Mouse (Mus musculus): ENCODE data around the gene Eya2. TPM values are rescaled to one million over a fixed set of nuclear protein-coding genes. Genes with fewer than 3 reads are reported as not detected.

Gene Eya2
- polyA plus RNA-seq, 1 experiment = 4.3 TPM

DNA sequence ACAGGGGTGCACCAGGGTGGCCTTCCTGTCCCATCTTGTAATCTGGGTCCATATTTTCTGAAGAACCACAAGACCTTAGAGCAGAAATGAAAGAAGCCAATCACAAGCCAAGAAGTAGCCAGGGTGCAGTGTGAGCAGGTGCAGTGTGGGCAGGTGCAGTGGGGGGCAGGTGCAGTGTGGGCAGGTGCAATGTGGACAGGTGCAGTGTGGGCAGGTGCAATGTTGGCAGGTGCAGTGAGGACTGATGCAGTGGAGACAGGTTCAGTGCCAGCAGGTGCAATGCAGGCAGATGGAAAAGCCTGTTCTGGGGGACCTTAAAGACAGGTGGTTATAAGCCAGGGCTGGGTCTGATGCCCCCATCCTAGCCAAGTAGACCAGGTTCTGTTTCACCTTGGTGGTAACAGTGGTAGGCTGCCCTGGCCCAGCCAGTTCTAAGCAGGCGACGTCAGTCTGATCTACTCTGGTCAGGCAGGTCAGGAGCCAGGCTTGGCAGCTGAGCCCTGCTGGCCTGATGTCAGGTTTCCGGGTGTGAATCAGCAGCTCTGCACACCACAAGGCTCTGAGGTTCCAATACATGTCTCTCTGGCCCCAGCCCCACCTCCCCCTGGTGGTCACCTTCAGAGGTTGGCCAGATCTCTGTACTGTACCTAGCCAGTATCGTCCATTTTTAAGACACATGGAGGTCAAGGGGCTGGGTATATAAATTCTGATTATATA lies 98.3 kb downstream of the Eya2 start:
- no peaks in the 10 kb centered on the region for H3K4me1 ChIP-seq (ENCODE audit: control insufficient read depth, insufficient read depth, low read length)
- no peak overlapping the region for H3K27ac ChIP-seq (ENCODE audit: insufficient read depth, low read length)
- H3K4me3 ChIP-seq (ENCODE audit: insufficient read depth, low read length) = no peak overlapping the region
- TF ChIP-seq POLR2A (IDR thresholded peaks at IDR 0.05; ENCODE audit: low read depth, low read length) = no peak
- TF ChIP-seq CTCF (IDR thresholded peaks at IDR 0.05; ENCODE audit: borderline replicate concordance, insufficient read depth, low read length) = no peak

DNA sequence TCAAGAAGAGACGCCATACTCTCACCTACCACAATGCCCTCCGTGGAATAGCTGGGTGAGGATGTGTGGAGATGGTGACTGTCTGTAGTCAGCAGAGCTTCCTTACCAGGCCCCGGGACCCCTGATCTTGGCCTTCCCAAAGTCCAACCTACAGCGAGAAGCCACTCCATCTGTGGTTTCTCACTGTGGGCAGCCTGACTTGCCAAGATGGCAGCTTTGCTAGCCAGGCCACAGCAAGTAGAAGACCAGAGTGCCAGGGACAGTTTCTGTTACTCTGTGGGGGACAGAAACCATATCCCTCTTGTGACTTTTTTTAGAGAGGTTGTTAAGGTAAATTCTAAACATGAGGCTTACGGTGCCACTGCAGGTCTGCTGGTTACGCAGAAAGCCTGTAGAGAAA lies 99.9 kb downstream of the Eya2 start:
- H3K4me1 ChIP-seq (ENCODE audit: control insufficient read depth, insufficient read depth, low read length) = no peaks in the 10 kb centered on the region
- TF ChIP-seq CTCF (IDR thresholded peaks at IDR 0.05; ENCODE audit: borderline replicate concordance, insufficient read depth, low read length) (no peak), POLR2A (IDR thresholded peaks at IDR 0.05; ENCODE audit: low read depth, low read length) (no peak)
- no peak overlapping the region for H3K4me3 ChIP-seq (ENCODE audit: insufficient read depth, low read length)
- no peak overlapping the region for H3K27ac ChIP-seq (ENCODE audit: insufficient read depth, low read length)

DNA sequence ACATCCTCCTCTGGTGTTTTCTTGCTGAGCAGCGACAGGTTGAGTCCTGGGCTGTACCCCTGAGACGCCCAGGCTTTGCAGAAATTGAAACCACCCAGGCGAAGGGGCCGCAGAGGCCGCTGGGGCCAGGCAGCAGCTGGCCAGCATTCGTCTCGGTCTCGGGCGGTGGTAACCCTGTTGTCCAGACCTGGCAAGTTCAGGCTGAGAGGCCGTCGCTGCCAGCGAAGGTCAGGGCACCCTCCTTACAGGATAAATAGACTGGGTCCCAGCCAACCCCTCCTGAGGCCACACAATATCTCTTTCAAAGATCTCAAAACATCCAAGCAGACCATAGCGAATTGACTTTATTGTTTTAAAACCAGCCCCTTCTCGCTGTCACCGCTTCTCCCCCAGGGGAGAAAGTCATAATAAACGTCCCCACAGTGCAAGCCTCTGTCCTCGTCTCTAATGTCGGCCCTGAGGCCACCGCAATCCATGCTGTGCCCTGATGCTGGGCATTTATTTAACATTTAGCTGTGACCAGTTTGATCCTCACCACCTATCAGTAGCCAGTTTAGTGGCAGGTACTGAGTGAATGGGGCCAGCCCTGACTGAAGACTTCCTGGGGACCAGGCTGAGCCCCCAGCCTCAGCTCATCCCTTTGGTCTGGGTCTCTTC lies 105.5 kb downstream of the Eya2 start:
- Histone ChIP-seq H3K4me1 (ENCODE audit: control insufficient read depth, insufficient read depth, low read length) (no peaks in the 10 kb centered on the region), H3K4me3 (ENCODE audit: insufficient read depth, low read length) (no peak overlapping the region), H3K27ac (ENCODE audit: insufficient read depth, low read length) (no peak overlapping the region)
- TF ChIP-seq POLR2A (IDR thresholded peaks at IDR 0.05; ENCODE audit: low read depth, low read length) (no peak), CTCF (IDR thresholded peaks at IDR 0.05; ENCODE audit: borderline replicate concordance, insufficient read depth, low read length) (no peak)

DNA sequence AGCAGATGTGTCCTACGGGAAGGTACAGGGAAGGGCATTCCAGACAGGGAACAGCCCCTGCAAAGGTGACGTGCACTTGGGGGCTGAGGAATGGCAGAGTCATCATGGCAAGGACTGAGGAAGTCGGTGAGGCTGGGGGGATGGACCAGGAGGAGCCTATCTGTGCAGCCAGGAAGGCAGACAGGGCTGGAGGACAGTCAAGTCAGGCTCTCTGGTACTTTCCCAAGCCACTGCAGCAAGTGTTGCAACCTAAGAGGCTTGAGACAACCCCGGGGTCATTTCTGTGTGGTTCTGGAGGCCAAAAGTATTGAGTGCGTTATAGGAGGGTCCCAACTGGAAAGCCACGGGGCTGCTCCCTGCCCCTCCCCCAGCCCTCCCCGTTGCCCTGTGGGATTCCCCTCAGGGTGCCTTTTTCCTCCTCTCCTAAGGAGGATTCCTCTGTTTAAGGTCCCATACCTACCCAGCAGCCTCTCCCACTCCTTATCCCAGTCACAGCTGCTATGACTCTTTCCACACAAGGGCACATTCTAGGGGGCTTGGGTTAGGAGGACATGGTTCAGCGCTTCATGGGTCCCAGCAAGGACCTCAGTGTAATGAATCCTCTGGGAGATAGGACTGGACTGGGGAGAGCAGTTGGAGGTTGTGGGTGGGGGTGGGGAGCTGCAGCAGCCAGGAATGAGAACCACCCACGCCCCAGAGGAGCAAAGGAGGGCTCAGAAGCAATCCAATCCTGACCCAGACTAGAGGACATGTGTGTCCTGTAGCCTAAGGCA lies 108.4 kb downstream of the Eya2 start:
- Histone ChIP-seq H3K4me3 (ENCODE audit: insufficient read depth, low read length) (no peak overlapping the region), H3K27ac (ENCODE audit: insufficient read depth, low read length) (no peak overlapping the region), H3K4me1 (ENCODE audit: control insufficient read depth, insufficient read depth, low read length) (no peaks in the 10 kb centered on the region)
- TF ChIP-seq POLR2A (IDR thresholded peaks at IDR 0.05; ENCODE audit: low read depth, low read length) = no peak
- TF ChIP-seq CTCF (IDR thresholded peaks at IDR 0.05; ENCODE audit: borderline replicate concordance, insufficient read depth, low read length) = no peak

DNA sequence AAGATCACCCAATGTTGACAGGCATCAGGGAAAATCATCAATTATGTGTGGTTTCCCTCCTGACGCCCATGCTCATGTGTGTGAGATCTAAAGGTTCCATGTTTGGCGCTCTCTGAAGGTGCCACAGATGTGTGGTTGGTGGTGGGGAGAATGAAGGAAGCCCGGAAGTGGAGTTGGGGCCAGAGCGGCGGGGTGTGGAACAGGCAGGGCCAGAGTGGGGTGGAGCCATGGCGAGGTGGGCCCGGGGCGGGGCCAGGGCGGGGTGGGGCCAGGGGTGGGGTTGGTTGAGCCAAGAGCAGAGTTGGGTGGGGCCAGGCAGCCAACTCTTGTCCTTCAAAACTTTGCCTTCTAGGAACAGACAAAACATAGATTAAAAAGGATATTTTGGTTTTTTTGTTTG lies 113.4 kb downstream of the Eya2 start:
- Histone ChIP-seq H3K4me3 (ENCODE audit: insufficient read depth, low read length) (no peak overlapping the region), H3K27ac (ENCODE audit: insufficient read depth, low read length) (no peak overlapping the region), H3K4me1 (ENCODE audit: control insufficient read depth, insufficient read depth, low read length) (no peaks in the 10 kb centered on the region)
- TF ChIP-seq CTCF (IDR thresholded peaks at IDR 0.05; ENCODE audit: borderline replicate concordance, insufficient read depth, low read length) (no peak), POLR2A (IDR thresholded peaks at IDR 0.05; ENCODE audit: low read depth, low read length) (no peak)

DNA sequence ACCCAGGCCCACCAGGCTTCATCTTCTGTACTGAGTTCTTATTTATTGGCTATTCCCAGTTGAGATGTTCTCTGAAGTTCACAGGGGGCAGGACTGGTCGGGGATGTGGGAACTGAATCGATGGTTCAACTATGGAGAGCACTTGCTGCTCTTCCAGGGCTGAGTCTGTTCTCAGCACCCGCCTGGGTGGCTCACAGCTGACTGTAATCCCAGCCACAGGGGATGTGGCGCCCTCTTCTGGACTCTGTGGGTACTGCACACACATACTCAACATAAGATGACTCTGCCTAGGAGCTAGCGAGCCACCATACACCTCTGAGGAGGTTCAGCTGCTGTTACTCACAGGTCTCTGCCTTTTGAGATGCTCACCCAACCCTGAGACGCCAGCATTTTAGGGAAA lies 121.9 kb downstream of the Eya2 start:
- TF ChIP-seq CTCF (IDR thresholded peaks at IDR 0.05; ENCODE audit: borderline replicate concordance, insufficient read depth, low read length) = no peak
- no peak overlapping the region for H3K27ac ChIP-seq (ENCODE audit: insufficient read depth, low read length)
- no peak overlapping the region for H3K4me3 ChIP-seq (ENCODE audit: insufficient read depth, low read length)
- H3K4me1 ChIP-seq (ENCODE audit: control insufficient read depth, insufficient read depth, low read length) = no peaks in the 10 kb centered on the region

DNA sequence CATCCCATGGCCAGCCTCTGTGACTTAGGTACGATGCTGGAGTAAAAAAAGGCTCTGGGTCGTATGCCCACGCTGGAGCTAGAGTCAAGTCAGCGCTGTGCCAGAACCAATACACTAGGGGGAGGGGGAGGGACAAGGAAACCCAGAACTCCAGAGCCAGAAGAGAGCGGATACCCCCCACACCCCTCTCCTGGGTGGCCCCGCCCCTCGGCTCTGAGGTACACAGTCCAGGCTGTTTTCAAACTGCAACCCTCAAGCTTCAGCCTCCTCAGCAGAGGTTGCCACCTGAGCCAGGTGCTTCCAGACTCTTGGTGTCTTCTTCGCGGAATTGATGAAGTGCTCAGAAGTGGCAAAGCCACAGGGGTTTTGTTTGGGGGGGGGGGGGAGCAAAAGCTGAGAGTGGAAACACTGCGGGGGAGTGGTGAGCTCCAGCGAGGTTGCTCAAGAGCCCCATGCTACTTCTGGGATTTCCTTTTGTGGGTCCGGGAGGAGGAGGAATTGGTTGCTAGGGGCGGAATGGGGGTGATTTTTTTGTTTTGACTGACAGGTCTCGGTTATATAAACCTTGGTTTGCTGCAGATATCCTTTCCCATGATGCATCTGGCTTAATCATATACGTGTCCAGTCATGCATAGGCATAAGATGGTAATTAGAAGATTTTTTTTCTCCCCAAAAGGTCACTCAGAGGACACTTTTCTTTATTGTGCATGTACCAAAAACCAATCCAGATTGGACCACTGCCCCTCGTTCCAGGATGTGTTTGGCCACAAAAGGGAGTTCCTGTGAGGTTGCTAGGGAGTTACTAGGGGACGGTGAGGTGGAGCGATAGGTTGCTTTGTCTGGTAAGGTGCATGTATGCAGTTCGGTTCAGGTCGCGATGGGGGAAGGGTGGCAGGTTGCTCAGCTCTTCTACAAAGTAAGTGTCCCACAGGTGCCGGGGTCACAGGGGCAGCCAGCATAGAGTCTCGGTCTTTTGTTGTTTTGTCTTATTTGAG lies 122.6 kb downstream of the Eya2 start:
- Histone ChIP-seq H3K4me1 (ENCODE audit: control insufficient read depth, insufficient read depth, low read length) (no peaks in the 10 kb centered on the region), H3K4me3 (ENCODE audit: insufficient read depth, low read length) (no peak overlapping the region)
- TF ChIP-seq POLR2A (IDR thresholded peaks at IDR 0.05; ENCODE audit: low read depth, low read length) = no peak
- TF ChIP-seq CTCF (IDR thresholded peaks at IDR 0.05; ENCODE audit: borderline replicate concordance, insufficient read depth, low read length) = no peak

DNA sequence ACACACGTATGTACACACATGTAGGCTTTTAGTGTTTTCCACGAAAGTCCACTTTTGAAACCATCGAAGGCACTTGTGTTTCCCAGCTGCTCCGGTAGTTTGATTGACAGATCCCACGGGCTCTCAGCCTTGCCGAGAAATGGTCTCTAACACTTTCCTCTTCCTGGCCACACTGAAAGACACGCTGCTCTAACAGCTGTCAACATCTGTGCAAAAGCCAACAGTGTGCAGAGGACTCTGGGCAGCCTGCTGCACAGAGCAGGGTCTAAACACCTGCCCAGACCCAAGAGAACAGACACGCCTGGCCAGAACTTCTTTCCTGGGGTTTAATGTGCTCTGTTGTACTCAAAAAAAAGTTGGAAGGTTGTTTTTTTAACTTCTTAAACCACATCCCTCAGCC lies 124.5 kb downstream of the Eya2 start:
- no peak overlapping the region for H3K27ac ChIP-seq (ENCODE audit: insufficient read depth, low read length)
- H3K4me1 ChIP-seq (ENCODE audit: control insufficient read depth, insufficient read depth, low read length) = no peaks in the 10 kb centered on the region
- TF ChIP-seq CTCF (IDR thresholded peaks at IDR 0.05; ENCODE audit: borderline replicate concordance, insufficient read depth, low read length) (no peak), POLR2A (IDR thresholded peaks at IDR 0.05; ENCODE audit: low read depth, low read length) (no peak)
- H3K4me3 ChIP-seq (ENCODE audit: insufficient read depth, low read length) = no peak overlapping the region

More for the DNA sequence above, 122.6 kb downstream of the Eya2 start:
- H3K27ac ChIP-seq (ENCODE audit: insufficient read depth, low read length) = no peak overlapping the region

DNA sequence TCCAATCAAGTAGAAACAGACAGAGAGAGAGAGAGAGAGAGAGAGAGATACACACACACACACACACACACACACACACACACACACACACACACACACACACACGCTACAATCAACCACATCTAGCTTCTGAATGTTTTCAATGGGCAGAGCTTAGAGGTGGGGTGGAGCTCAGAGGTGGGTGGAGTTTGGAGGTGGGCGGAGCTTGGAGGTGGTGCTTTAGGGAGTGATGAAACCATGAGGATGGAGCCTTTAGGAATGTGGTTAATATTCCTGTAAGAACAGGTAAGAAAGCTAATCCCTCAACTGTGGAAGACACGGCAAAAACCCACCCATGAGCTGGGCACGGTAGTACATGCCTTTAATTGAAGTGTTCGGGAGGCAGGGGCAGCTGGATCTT lies 127.1 kb downstream of the Eya2 start:
- Histone ChIP-seq H3K27ac (ENCODE audit: insufficient read depth, low read length) (no peak overlapping the region), H3K4me1 (ENCODE audit: control insufficient read depth, insufficient read depth, low read length) (no peaks in the 10 kb centered on the region), H3K4me3 (ENCODE audit: insufficient read depth, low read length) (no peak overlapping the region)
- TF ChIP-seq POLR2A (IDR thresholded peaks at IDR 0.05; ENCODE audit: low read depth, low read length) = no peak
- no peak for TF ChIP-seq CTCF (IDR thresholded peaks at IDR 0.05; ENCODE audit: borderline replicate concordance, insufficient read depth, low read length)
